Mouse (Mus musculus): Measurements from ENCODE around the gene Urb1. TPM values are rescaled to one million over a fixed set of nuclear protein-coding genes. Genes with fewer than 3 reads are reported as not detected.

Gene Urb1
- 7.3 and 8.7 TPM in 2 replicates for polyA plus RNA-seq (2015; fragmentation: Nextera tagmentation; extraction: Ambion mirVana)

DNA sequence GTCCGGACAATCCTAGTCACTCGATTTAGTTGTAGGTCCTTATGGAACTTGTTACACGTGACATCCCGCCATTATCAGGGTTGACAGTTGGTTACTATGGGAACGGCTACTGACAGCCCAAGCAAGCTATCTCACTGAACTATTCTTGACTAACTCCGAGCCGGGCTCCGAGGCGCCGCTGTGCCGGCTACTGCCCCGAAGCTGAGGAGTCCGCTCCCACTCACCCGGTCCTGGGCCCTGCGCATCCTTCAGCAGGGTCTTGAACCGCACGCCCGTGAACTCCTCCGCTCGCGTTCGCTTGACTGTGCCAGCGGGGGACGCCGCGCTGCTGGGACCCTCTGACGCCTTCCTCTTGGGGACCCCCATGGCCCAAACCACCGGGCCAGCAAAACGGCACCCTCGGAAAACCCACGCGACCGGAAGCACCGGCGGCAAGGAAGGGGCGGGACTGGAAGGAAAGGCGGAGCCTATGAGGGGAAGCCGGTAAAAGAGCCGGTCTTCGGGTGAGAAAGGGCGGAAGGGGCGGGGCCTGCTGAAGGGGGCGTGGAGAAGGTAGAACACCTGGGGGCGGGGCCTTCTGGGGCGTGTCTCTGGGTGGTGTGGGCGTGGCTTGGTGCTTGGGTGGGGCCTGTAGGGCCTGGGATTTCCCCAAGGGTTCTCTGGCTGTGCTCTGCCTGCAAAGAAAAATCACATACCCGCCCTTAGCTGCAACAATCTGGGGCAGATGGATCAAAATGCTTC is at the start of gene Urb1:
Urb1 (minus strand) TSS at position 439 of the 741 bp plus-strand sequence.
- peak; percentile 91 for ATAC-seq (ENCODE audit: insufficient number of reproducible peaks, low FRiP score, low TSS enrichment, low read depth)
- Histone ChIP-seq H3K27ac (peak within 1 kb of the TSS; percentile 75), H3K9me3 (no peaks in the 10 kb centered on the region), H3K4me2 (peak within 1 kb of the TSS; percentile 77), H3K27me3 (no peaks in the 10 kb centered on the region), H3K4me1 (peaks cover 18% of the 10 kb centered on the region), H3K4me3 (peak within 1 kb of the TSS; percentile 68), H3K9ac (peak within 1 kb of the TSS; percentile 48), H3K36me3 (peaks cover 7% of the 10 kb centered on the region; the same call in 1 of the 2 replicates)
- under 1% methylated on average over 47 of the region's 47 CpGs for WGBS

DNA sequence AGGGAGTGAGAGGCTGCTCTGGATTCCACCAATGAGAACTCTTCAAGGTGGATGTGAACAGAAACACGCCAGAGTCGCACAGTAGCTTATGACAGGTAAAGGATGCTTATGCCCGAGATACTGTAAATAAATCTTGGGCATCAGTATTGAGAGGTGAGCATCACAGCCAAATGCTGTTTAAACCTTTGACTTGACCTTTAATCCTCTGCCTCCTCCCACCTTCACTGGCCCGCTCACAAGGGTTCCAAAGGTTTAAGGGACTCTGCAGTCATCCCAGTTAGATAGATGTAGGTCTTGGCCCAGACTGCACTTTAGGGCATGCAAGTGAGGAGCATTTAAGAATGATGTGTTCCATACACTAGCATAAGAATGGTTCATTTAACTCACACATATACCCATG is 48.0 kb upstream of the Urb1 start:
- H3K36me3 ChIP-seq, result no peaks in the 10 kb centered on the region
- no peaks in the 10 kb centered on the region for H3K27me3 ChIP-seq
- H3K4me1 ChIP-seq, result peaks cover 4% of the 10 kb centered on the region; the same call in 1 of the 2 replicates
- no peaks in the 10 kb centered on the region for H3K9me3 ChIP-seq
- 74% methylated on average over 4 of the region's 4 CpGs for WGBS
- no peak overlapping the region for H3K27ac ChIP-seq
- no peak overlapping the region for H3K9ac ChIP-seq
- no peak overlapping the region for H3K4me3 ChIP-seq
- H3K4me2 ChIP-seq, result no peak overlapping the region
- no peak for ATAC-seq (ENCODE audit: insufficient number of reproducible peaks, low FRiP score, low TSS enrichment, low read depth)

DNA sequence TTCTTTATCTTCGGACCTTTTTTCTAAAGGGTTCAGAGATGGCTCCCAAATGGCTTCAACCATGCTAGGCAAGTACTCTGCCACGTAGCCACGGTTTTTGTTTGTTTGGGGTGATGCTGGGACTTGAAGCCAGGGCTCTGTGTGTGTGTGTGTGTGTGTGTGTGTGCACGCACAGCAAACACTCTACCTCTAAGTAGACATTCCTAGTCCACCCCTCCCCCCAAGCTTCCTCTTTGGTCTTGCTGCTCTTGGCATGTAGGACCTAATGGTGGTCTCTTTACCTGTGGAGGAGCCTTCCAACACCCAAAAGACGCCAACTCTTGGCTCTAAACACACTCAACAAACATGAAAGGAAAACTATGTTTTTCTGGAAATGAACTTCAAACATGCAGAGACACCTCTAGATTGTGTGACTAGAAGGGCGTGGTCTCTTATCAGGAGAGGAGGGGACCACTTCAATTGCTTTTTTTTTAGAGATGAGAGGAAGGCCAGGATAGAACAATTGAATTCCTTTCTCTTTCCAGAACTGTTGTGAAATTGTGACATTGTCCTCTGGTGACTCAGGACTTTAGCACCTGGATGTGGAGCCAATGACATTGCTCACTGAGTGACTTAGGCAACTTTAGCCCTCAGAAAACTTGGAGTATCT is 46.5 kb upstream of the Urb1 start:
- Histone ChIP-seq H3K36me3 (no peaks in the 10 kb centered on the region), H3K4me3 (no peak overlapping the region), H3K4me1 (peaks cover 4% of the 10 kb centered on the region; the same call in 1 of the 2 replicates), H3K27me3 (no peaks in the 10 kb centered on the region), H3K4me2 (no peak overlapping the region), H3K9me3 (no peaks in the 10 kb centered on the region), H3K9ac (no peak overlapping the region), H3K27ac (no peak overlapping the region)
- no peak for ATAC-seq (ENCODE audit: insufficient number of reproducible peaks, low FRiP score, low TSS enrichment, low read depth)
- WGBS, result 87% methylated on average over 6 of the region's 6 CpGs

DNA sequence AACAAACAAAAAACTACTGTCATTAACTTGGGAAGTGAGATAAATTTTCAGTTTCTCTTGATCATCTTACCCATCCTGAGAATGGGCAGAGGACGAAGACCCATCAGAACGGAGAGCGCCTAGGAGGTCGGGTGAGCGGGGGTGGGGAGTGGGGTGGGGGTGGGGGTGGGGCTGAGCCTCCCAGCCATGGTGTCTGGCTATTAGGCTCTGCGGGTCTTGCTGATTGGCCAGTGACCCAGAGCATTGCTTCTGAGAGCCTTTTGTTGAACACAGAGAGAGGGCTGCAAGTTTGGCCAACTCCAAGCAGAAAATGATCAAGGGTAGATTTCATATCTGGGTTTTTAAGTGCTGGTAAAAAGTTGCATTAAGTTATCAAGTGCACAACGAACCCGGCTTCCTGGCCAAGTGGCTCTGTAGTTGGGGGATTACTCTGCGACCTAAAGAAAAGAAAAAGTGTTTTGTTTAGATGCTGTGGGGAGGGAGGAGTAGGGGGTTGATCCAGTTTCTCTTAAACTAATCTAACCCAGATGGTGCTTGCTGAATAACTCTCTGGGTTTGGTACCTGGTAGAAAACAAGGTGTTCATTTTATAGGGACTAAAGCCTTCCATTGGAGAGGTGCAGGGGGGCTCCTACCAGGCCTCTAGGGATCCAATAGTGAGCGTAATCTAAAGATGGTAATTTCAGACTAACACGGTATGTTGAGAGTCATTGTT is 41.6 kb upstream of the Urb1 start:
- no peaks in the 10 kb centered on the region for H3K27me3 ChIP-seq
- no peaks in the 10 kb centered on the region for H3K36me3 ChIP-seq
- no peak overlapping the region for H3K27ac ChIP-seq
- ATAC-seq (ENCODE audit: insufficient number of reproducible peaks, low FRiP score, low TSS enrichment, low read depth), result no peak
- no peak overlapping the region for H3K9ac ChIP-seq
- peaks cover 7% of the 10 kb centered on the region for H3K4me1 ChIP-seq
- no peaks in the 10 kb centered on the region for H3K9me3 ChIP-seq
- no peak overlapping the region for H3K4me3 ChIP-seq
- 41% methylated on average over 11 of the region's 11 CpGs for WGBS
- H3K4me2 ChIP-seq, result no peak overlapping the region

DNA sequence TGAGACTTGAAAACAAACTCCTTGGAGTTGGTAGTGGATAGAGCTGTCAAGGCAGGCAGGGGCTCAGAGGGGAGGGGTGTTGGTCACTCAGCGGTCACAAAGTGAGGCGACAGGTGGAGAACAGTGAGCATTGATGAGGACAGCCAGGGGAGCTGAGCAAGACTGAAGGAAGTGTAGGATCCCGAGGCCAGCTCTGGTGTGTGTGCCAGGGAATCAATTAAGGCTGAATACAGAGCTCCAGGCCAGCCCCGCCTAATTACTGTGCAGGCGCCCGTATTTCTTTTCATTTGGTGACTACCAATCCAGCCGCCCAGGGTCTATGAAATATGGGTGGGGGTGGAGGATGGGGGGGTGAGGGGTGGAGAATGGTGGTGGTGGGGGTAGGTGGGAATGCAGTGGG is 40.7 kb upstream of the Urb1 start:
- Histone ChIP-seq H3K4me3 (no peak overlapping the region), H3K9ac (no peak overlapping the region), H3K9me3 (no peaks in the 10 kb centered on the region), H3K4me2 (no peak overlapping the region), H3K4me1 (peaks cover 7% of the 10 kb centered on the region), H3K27me3 (no peaks in the 10 kb centered on the region), H3K27ac (no peak overlapping the region), H3K36me3 (no peaks in the 10 kb centered on the region)
- WGBS, result 38% methylated on average over 7 of the region's 7 CpGs
- no peak for ATAC-seq (ENCODE audit: insufficient number of reproducible peaks, low FRiP score, low TSS enrichment, low read depth)

DNA sequence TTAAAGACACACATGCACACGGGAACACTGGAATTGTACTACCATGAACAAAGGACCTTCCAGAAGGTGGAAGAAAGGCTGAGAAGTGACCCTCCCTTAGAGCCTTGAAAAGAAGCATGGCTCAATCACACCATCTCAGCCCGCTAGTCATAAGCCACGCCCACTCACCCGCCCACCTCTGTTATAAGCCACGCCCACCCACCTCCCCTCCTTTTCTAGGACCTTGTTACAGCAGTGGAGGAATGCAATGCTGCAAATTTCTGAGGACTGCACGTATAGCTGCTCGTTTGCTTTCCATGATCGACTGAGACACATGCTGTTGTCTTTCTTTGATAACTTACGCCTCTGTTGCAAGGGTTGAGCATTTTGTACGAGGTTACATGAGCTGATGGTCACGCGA is 39.0 kb upstream of the Urb1 start:
- H3K4me2 ChIP-seq, result no peak overlapping the region
- H3K9me3 ChIP-seq, result no peaks in the 10 kb centered on the region
- H3K4me3 ChIP-seq, result no peak overlapping the region
- no peak overlapping the region for H3K9ac ChIP-seq
- no peak for ATAC-seq (ENCODE audit: insufficient number of reproducible peaks, low FRiP score, low TSS enrichment, low read depth)
- H3K27ac ChIP-seq, result no peak overlapping the region
- WGBS, result 47% methylated on average over 12 of the region's 12 CpGs
- H3K36me3 ChIP-seq, result no peaks in the 10 kb centered on the region
- no peaks in the 10 kb centered on the region for H3K27me3 ChIP-seq
- peaks cover 3% of the 10 kb centered on the region; the same call in 1 of the 2 replicates for H3K4me1 ChIP-seq

DNA sequence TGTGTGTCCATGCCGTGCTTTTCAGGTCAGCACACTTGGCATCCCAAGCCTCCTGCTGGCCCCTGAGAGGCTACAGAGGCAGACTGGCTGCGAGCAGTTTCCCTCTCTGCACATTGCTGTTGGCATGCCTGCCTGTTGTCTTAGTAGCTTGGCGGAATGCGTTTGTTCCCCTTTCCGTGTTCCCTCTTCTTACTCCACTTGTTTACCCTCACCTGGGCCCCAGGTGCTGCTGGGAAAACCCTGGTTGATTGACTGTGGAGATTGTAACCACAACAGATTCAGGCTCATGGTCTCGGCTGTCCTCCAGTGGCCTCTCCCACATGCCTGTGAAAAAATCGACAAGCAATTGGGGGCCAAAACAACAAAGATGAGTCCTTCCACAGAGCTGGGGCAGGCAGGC is 38.5 kb upstream of the Urb1 start:
- H3K4me2 ChIP-seq, result no peak overlapping the region
- H3K9me3 ChIP-seq, result no peaks in the 10 kb centered on the region
- H3K9ac ChIP-seq, result no peak overlapping the region
- WGBS, result 75% methylated on average over 7 of the region's 7 CpGs
- H3K36me3 ChIP-seq, result no peaks in the 10 kb centered on the region
- no peak overlapping the region for H3K27ac ChIP-seq
- H3K4me3 ChIP-seq, result no peak overlapping the region
- H3K27me3 ChIP-seq, result no peaks in the 10 kb centered on the region
- peaks cover 3% of the 10 kb centered on the region; the same call in 1 of the 2 replicates for H3K4me1 ChIP-seq
- ATAC-seq (ENCODE audit: insufficient number of reproducible peaks, low FRiP score, low TSS enrichment, low read depth), result no peak

DNA sequence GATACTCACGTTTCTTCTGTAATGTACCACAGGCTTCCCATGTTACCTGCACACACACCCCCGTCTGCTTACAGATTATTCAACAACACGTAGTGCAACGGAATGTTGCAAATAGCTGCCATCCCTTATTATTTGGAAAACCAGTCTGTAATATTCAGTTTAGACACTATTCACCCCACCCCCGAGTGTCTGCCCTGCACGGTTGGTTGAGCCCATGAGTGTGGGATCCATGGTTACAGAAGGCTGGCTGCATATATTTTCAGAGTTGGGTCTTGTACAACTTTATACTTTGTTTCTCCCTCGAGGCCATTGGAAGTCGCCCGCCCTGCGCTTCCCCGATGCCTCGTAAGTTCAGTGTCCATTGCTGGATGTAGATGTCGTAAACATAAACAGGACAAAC is 35.4 kb upstream of the Urb1 start:
- Histone ChIP-seq H3K4me1 (no peaks in the 10 kb centered on the region), H3K9me3 (no peaks in the 10 kb centered on the region), H3K36me3 (no peaks in the 10 kb centered on the region), H3K9ac (no peak overlapping the region), H3K27me3 (no peaks in the 10 kb centered on the region), H3K27ac (no peak overlapping the region), H3K4me2 (no peak overlapping the region), H3K4me3 (no peak overlapping the region)
- 69% methylated on average over 13 of the region's 13 CpGs for WGBS
- ATAC-seq (ENCODE audit: insufficient number of reproducible peaks, low FRiP score, low TSS enrichment, low read depth), result no peak

DNA sequence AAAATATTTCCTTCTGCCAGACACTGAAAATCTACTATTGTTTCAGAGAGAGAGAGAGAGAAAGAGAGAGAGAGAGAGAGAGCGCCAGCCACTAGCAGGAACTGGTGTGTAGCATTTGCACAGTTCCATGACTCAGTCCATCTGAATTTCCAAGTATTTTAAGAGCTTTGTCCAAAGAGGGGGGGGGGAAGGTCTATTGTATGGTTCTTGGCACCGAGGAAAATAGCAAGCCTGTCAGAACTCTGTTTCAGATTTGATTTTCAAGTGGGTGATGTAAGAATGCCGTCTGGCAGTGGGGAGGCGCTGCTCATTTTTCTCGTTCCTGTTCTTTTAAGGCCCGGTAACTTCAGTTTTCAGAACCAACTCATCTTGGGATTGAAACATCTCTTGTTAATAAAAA is 34.8 kb upstream of the Urb1 start:
- Histone ChIP-seq H3K9ac (no peak overlapping the region), H3K4me2 (no peak overlapping the region), H3K4me1 (no peaks in the 10 kb centered on the region), H3K9me3 (no peaks in the 10 kb centered on the region), H3K36me3 (no peaks in the 10 kb centered on the region), H3K27ac (no peak overlapping the region), H3K4me3 (no peak overlapping the region), H3K27me3 (no peaks in the 10 kb centered on the region)
- ATAC-seq (ENCODE audit: insufficient number of reproducible peaks, low FRiP score, low TSS enrichment, low read depth), result no peak
- 65% methylated on average over 6 of the region's 6 CpGs for WGBS

DNA sequence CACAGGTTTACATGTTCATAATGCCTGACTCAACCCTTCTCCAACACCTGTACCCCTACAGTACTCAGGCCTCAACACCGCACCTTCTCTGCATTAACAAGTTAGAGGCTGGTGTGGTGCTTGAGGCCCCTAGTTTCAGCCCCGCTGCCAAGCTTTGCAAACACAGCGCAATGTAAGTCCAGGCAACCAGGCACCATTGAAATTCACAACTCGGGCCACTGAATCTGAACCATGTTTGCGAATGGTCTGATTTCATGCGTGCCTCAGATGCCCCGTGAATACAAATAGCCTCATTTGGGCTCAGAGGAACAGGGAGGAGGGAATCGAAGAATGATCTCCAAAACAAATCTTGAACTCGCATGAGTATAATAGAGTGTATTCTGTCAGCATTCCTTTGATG is 32.0 kb upstream of the Urb1 start:
- Histone ChIP-seq H3K4me2 (no peak overlapping the region), H3K27ac (no peak overlapping the region), H3K4me3 (no peak overlapping the region), H3K9ac (no peak overlapping the region), H3K27me3 (no peaks in the 10 kb centered on the region), H3K36me3 (no peaks in the 10 kb centered on the region), H3K4me1 (no peaks in the 10 kb centered on the region), H3K9me3 (no peaks in the 10 kb centered on the region)
- 76% methylated on average over 9 of the region's 9 CpGs for WGBS
- no peak for ATAC-seq (ENCODE audit: insufficient number of reproducible peaks, low FRiP score, low TSS enrichment, low read depth)

DNA sequence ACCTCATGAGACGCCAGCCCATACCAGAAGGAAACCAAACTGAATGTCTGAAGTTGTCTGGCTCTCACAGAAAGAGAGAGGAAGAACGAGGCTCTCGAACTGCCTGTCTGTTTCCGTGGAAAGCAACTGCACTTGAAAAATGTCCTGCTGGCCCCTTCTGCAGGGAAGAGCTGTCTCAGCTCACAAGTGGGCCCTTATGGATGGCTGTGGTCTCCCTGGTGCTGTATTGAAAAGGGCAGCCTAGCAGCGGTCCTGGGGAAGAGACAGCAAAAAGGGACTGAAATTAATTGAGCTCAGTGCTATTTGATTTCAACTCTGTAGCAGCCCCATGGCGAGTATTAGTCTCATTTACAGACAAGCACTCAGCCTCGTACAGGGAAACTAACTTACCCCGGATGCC is 27.2 kb upstream of the Urb1 start:
- no peak overlapping the region for H3K4me3 ChIP-seq
- WGBS, result 71% methylated on average over 8 of the region's 8 CpGs
- H3K9ac ChIP-seq, result no peak overlapping the region
- H3K27ac ChIP-seq, result no peak overlapping the region
- H3K4me1 ChIP-seq, result peaks cover 10% of the 10 kb centered on the region
- H3K27me3 ChIP-seq, result peaks cover 11% of the 10 kb centered on the region; the same call in 1 of the 2 replicates
- no peak for ATAC-seq (ENCODE audit: insufficient number of reproducible peaks, low FRiP score, low TSS enrichment, low read depth)
- no peak overlapping the region for H3K4me2 ChIP-seq
- H3K36me3 ChIP-seq, result no peaks in the 10 kb centered on the region
- H3K9me3 ChIP-seq, result no peaks in the 10 kb centered on the region
